Mouse (Mus musculus): ENCODE measurements around the gene Msi2. TPM values are rescaled to one million over a fixed set of nuclear protein-coding genes. Genes with fewer than 3 reads are reported as not detected.

The Msi2 gene
- total and polyA plus RNA-seq, 3 experiments = 36.5 to 197 (median 144) TPM

DNA sequence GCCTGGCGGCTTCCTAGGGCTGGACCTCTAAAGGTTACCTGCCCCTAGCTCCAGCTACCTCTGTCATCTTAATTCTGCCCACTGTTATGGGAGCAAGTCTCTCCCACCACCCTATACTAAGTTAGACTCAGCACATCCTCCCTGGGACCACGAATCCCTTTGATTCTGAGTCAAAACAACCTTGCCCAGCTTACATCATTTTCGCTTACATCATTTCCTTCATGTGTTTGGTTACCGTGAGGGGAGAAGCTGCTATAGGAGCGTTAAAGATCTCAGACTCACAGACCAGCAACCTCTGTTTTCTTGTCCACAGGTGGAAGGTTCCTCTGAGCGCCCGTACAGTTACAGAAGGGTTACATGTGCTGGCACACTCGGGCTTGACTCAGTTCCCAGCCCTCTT, 288.0 kb downstream of the Msi2 start:
- TF ChIP-seq TAL1 (conservative IDR thresholded peaks at IDR 0.05; ENCODE audit: low read depth, low read length) (no peak), GATA2 (IDR thresholded peaks at IDR 0.05; ENCODE audit: borderline replicate concordance, low read depth, low read length) (no peak), GATA1 (IDR thresholded peaks at IDR 0.05; ENCODE audit: borderline replicate concordance, low read length) (no peak), POLR2AphosphoS5 (IDR thresholded peaks at IDR 0.05; ENCODE audit: insufficient replicate concordance, low read depth, low read length) (no peak), CTCF (IDR thresholded peaks at IDR 0.05; ENCODE audit: low read depth, low read length) (no peak)

DNA sequence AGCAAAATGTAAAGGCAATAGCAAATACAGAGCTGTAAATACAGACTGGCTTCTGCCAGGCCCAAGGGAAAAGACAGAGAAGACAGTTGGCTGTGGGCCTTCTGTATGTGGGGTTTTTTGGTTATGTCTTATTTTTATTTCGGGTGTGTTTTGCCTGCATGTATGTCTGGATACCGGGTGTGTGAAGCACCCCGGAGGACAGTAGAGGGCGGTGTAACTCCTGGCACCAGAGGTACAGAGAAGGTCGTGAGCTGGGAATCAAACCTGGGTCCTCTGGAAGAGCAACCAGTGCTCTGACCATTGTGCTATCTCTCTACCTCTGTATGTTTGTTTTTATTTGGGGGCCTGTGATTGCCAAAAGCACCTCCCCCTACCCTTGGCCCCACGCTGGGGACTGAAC, 288.6 kb downstream of the Msi2 start:
- peaks cover 81% of the 10 kb centered on the region for H3K36me3 ChIP-seq (replicated peaks)
- H3K27me3 ChIP-seq (ENCODE audit: insufficient read depth, low read length) = no peaks in the 10 kb centered on the region
- DNase-seq (ENCODE audit: low spot score) (no peak), ATAC-seq (ENCODE audit: extremely low read depth, insufficient number of reproducible peaks, low FRiP score, poor library complexity, severe bottlenecking) (no peak)
- no peak for TF ChIP-seq GATA2 (IDR thresholded peaks at IDR 0.05; ENCODE audit: borderline replicate concordance, low read depth, low read length)
- no peak for TF ChIP-seq GATA1 (IDR thresholded peaks at IDR 0.05; ENCODE audit: borderline replicate concordance, low read length)
- TF ChIP-seq POLR2AphosphoS5 (IDR thresholded peaks at IDR 0.05; ENCODE audit: insufficient replicate concordance, low read depth, low read length) = no peak
- no peak for TF ChIP-seq CTCF (IDR thresholded peaks at IDR 0.05; ENCODE audit: low read depth, low read length)
- no peak for TF ChIP-seq TAL1 (conservative IDR thresholded peaks at IDR 0.05; ENCODE audit: low read depth, low read length)
- H3K9me3 ChIP-seq (replicated peaks) = no peaks in the 10 kb centered on the region
- H3K4me3 ChIP-seq (ENCODE audit: low read depth, low read length) = no peak overlapping the region
- peaks cover 4% of the 10 kb centered on the region; the same call in 1 of the 2 replicates for H3K4me1 ChIP-seq (ENCODE audit: insufficient read depth, low read depth, low read length)

More for the DNA sequence above, 288.0 kb downstream of the Msi2 start:
- H3K9me3 ChIP-seq (replicated peaks) = no peaks in the 10 kb centered on the region
- no peak for ATAC-seq (ENCODE audit: extremely low read depth, insufficient number of reproducible peaks, low FRiP score, poor library complexity, severe bottlenecking)
- peaks cover 4% of the 10 kb centered on the region; the same call in 1 of the 2 replicates for H3K4me1 ChIP-seq (ENCODE audit: insufficient read depth, low read depth, low read length)
- no peak for DNase-seq (ENCODE audit: low spot score)
- no peaks in the 10 kb centered on the region for H3K27me3 ChIP-seq (ENCODE audit: insufficient read depth, low read length)
- no peak overlapping the region for H3K4me3 ChIP-seq (ENCODE audit: low read depth, low read length)
- H3K36me3 ChIP-seq (replicated peaks) = peaks cover 80% of the 10 kb centered on the region

DNA sequence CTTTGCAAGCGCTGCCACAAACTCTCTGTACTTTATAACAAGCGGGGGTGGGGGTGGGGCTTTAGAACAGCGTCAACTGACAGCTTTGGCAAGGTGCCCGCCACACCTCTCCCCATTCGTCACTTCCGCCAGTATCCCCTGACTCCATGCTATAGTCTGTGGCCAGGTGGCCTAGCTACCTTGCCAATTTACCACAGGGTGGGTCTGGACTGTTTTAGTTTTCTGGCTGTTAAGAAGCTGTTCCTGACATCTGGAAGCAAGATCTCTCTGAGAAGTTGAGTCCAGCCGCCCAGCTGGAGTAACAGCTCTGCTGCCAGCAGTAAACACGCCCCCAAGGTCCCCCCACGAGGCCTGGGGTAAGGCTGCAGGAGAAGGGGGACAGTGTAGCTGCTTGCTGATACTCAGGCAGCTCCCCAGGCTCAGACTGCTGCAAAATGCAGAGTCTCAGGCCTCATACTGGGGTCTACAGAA, 292.6 kb downstream of the Msi2 start:
- H3K27me3 ChIP-seq (ENCODE audit: insufficient read depth, low read length) = no peaks in the 10 kb centered on the region
- H3K36me3 ChIP-seq (replicated peaks) = peaks cover 92% of the 10 kb centered on the region
- TF ChIP-seq TAL1 (conservative IDR thresholded peaks at IDR 0.05; ENCODE audit: low read depth, low read length) = no peak
- TF ChIP-seq GATA1 (IDR thresholded peaks at IDR 0.05; ENCODE audit: borderline replicate concordance, low read length) = no peak
- TF ChIP-seq POLR2AphosphoS5 (IDR thresholded peaks at IDR 0.05; ENCODE audit: insufficient replicate concordance, low read depth, low read length) = no peak
- TF ChIP-seq CTCF (IDR thresholded peaks at IDR 0.05; ENCODE audit: low read depth, low read length) = no peak
- no peak for TF ChIP-seq GATA2 (IDR thresholded peaks at IDR 0.05; ENCODE audit: borderline replicate concordance, low read depth, low read length)
- H3K4me3 ChIP-seq (ENCODE audit: low read depth, low read length) = no peak overlapping the region
- H3K9me3 ChIP-seq (replicated peaks) = no peaks in the 10 kb centered on the region
- peaks cover 4% of the 10 kb centered on the region; the same call in 1 of the 2 replicates for H3K4me1 ChIP-seq (ENCODE audit: insufficient read depth, low read depth, low read length)
- DNase-seq (ENCODE audit: low spot score) (no peak), ATAC-seq (ENCODE audit: extremely low read depth, insufficient number of reproducible peaks, low FRiP score, poor library complexity, severe bottlenecking) (no peak)

DNA sequence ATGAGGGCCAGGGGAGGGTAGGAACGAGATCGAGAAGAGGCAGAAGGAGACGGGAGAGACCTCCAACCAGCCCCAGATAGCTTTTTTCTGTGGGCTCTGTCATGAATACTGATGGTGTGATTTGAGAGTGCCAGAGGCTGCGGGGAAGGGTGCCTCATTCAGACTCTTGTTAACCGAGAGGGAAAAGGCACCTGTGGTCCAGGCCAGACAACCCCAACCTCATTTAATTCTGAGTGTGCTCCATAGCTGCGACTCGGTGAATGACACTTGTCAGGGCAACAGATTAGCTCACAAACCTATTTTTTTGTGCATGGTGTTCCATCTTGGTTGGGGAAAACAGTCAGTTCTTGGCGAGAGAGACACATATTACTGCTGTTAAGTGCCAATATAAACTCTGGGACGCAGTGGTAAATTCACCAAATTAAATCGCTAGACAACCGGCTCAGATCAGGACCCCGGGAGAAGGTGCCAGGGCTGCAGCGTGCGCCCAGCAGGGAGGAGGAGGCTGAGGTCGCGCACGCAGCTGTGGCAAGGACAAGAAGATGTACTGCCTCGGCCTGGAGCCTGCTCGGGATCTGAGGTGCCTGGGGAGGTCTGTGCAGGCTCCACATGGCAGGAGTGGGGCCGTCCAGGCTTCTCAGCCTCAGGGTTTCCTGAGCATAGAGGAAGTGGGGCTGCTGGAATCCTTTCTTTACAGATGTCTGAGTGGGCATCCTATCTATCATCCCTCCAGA, 294.1 kb downstream of the Msi2 start:
- H3K27me3 ChIP-seq (ENCODE audit: insufficient read depth, low read length) = no peaks in the 10 kb centered on the region

DNA sequence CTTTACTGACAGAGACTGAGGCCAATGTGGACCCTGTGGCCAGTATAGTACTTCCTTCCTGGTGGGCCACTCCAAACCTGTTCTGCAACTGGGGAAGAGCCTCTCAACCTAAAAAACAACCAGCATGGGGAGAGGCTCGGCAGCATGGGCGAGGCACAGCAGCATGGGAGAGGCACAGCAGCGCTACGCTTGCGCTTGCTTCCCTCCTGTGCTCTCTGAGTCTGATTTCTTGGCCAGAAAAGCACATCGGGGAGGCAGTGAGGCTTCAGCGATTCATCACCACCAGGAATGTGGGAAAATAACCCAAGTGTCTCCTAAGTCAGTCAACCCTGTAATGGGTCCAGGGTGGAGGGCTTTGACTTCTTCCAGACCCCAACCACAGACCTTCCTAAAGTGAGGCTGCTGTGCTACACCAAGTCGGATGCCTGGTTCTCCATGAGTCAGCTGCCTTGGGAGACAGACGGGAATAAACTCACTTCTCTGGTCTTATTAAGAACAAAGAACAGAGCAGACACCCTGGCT, 297.2 kb downstream of the Msi2 start:
- no peaks in the 10 kb centered on the region for H3K27me3 ChIP-seq (ENCODE audit: insufficient read depth, low read length)
- no peak overlapping the region for H3K4me3 ChIP-seq (ENCODE audit: low read depth, low read length)
- ATAC-seq (ENCODE audit: extremely low read depth, insufficient number of reproducible peaks, low FRiP score, poor library complexity, severe bottlenecking) = no peak
- H3K9me3 ChIP-seq (replicated peaks) = no peaks in the 10 kb centered on the region
- H3K4me1 ChIP-seq (ENCODE audit: insufficient read depth, low read depth, low read length) = no peaks in the 10 kb centered on the region
- TF ChIP-seq POLR2AphosphoS5 (IDR thresholded peaks at IDR 0.05; ENCODE audit: insufficient replicate concordance, low read depth, low read length) (no peak), TAL1 (conservative IDR thresholded peaks at IDR 0.05; ENCODE audit: low read depth, low read length) (no peak), GATA2 (IDR thresholded peaks at IDR 0.05; ENCODE audit: borderline replicate concordance, low read depth, low read length) (no peak), GATA1 (IDR thresholded peaks at IDR 0.05; ENCODE audit: borderline replicate concordance, low read length) (no peak), CTCF (IDR thresholded peaks at IDR 0.05; ENCODE audit: low read depth, low read length) (no peak)
- H3K36me3 ChIP-seq (replicated peaks) = peaks cover 83% of the 10 kb centered on the region
- DNase-seq (ENCODE audit: low spot score) = no peak

More for the DNA sequence above, 294.1 kb downstream of the Msi2 start:
- no peaks in the 10 kb centered on the region for H3K9me3 ChIP-seq (replicated peaks)
- peaks cover 87% of the 10 kb centered on the region for H3K36me3 ChIP-seq (replicated peaks)
- no peak for ATAC-seq (ENCODE audit: extremely low read depth, insufficient number of reproducible peaks, low FRiP score, poor library complexity, severe bottlenecking)
- no peak for DNase-seq (ENCODE audit: low spot score)
- H3K4me3 ChIP-seq (ENCODE audit: low read depth, low read length) = no peak overlapping the region
- TF ChIP-seq GATA1 (IDR thresholded peaks at IDR 0.05; ENCODE audit: borderline replicate concordance, low read length) (no peak), POLR2AphosphoS5 (IDR thresholded peaks at IDR 0.05; ENCODE audit: insufficient replicate concordance, low read depth, low read length) (no peak), CTCF (IDR thresholded peaks at IDR 0.05; ENCODE audit: low read depth, low read length) (no peak), TAL1 (conservative IDR thresholded peaks at IDR 0.05; ENCODE audit: low read depth, low read length) (no peak), GATA2 (IDR thresholded peaks at IDR 0.05; ENCODE audit: borderline replicate concordance, low read depth, low read length) (no peak)
- peaks cover 4% of the 10 kb centered on the region; the same call in 1 of the 2 replicates for H3K4me1 ChIP-seq (ENCODE audit: insufficient read depth, low read depth, low read length)

DNA sequence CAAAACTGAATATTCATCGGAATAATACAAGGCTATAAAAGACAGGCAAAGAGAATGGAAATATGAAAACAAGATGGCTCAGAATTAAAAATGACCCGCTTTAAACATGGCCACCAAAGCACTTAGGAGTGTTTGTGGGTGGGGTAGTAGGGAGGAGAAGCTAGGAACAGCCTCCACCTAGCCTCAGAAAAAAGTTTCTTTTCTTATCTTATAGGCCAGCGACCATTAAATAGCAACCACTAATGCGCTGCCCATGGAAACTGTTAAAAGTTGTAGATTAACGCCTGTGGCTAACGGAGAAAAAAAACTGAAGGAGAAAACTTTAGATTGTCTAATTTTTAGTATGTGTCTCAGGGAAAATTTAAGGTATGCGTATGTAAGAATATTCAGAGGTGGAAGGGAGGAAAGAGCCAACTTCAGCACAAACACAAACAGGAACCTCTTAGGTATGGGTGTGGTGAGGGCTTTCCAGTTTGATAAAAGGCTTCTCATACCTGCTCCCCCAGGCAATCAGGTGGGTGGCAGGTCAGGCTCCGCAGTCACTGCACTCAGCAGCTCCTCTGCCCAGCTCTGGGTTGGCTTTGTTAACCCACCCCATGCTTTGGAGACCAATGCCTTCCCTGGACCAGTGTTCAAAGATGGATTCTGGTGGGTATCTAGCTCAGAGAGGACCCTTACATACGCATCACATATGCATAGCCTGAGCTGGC, 298.5 kb downstream of the Msi2 start:
- Histone ChIP-seq H3K4me1 (ENCODE audit: insufficient read depth, low read depth, low read length) (no peaks in the 10 kb centered on the region), H3K27me3 (ENCODE audit: insufficient read depth, low read length) (no peaks in the 10 kb centered on the region), H3K9me3 (replicated peaks) (no peaks in the 10 kb centered on the region), H3K4me3 (ENCODE audit: low read depth, low read length) (no peak overlapping the region), H3K36me3 (replicated peaks) (peaks cover 82% of the 10 kb centered on the region)
- no peak for TF ChIP-seq POLR2AphosphoS5 (IDR thresholded peaks at IDR 0.05; ENCODE audit: insufficient replicate concordance, low read depth, low read length)
- no peak for TF ChIP-seq CTCF (IDR thresholded peaks at IDR 0.05; ENCODE audit: low read depth, low read length)
- no peak for TF ChIP-seq TAL1 (conservative IDR thresholded peaks at IDR 0.05; ENCODE audit: low read depth, low read length)
- TF ChIP-seq GATA1 (IDR thresholded peaks at IDR 0.05; ENCODE audit: borderline replicate concordance, low read length) = no peak
- TF ChIP-seq GATA2 (IDR thresholded peaks at IDR 0.05; ENCODE audit: borderline replicate concordance, low read depth, low read length) = no peak
- ATAC-seq (ENCODE audit: extremely low read depth, insufficient number of reproducible peaks, low FRiP score, poor library complexity, severe bottlenecking) (no peak), DNase-seq (ENCODE audit: low spot score) (no peak)
